Mouse (Mus musculus) lung, embryonic 16.5 days (tissue): ENCODE results near the gene Foxn4. TPM values are rescaled to one million over a fixed set of nuclear protein-coding genes. Genes with fewer than 3 reads are reported as not detected.

Source experiments
- ATAC-seq: fragments of 200-750 bp; cut with Nextera tagmentation; 2 replicates; pipeline ENCODE4 v1.8.0; 2017; ENCODE audit warnings: low read depth, mild to moderate bottlenecking, moderate library complexity
- H3K27ac ChIP-seq: fragments of 300-500 bp; sonication (generic); 2 replicates; pipeline ENCODE4 v1.5.1; 2014; ENCODE audit warnings: mild to moderate bottlenecking, control low read depth, low read length
- H3K27me3 ChIP-seq: fragments of 300-500 bp; sonication (generic); 2 replicates; pipeline ENCODE4 v1.6.1; 2014; ENCODE audit warnings: low read depth, low read length, mixed read lengths; ENCODE audit not compliant: control insufficient read depth, insufficient read depth
- H3K36me3 ChIP-seq: fragments of 300-500 bp; sonication (generic); 2 replicates; pipeline ENCODE4 v1.6.1; 2014; ENCODE audit warnings: low read length; ENCODE audit not compliant: control insufficient read depth, insufficient read depth
- H3K4me1 ChIP-seq: fragments of 300-500 bp; sonication (generic); replicated peaks from 2 replicates; pipeline ENCODE4 v1.6.1; 2014; ENCODE audit warnings: low read length, mixed read lengths; ENCODE audit not compliant: control insufficient read depth, insufficient read depth
- H3K4me2 ChIP-seq: fragments of 300-500 bp; sonication (generic); 2 replicates; pipeline ENCODE4 v1.6.1; 2014; ENCODE audit warnings: low read depth, low read length, control low read depth
- H3K4me3 ChIP-seq: fragments of 300-500 bp; sonication (generic); 2 replicates; pipeline ENCODE4 v1.5.1; 2014; ENCODE audit warnings: mild to moderate bottlenecking, low read length, control low read depth
- H3K9ac ChIP-seq: fragments of 300-500 bp; sonication (generic); 2 replicates; pipeline ENCODE4 v1.6.1; 2014; ENCODE audit warnings: low read length, control low read depth
- H3K9me3 ChIP-seq: fragments of 300-500 bp; sonication (generic); 2 replicates; pipeline ENCODE4 v1.6.1; 2016; ENCODE audit warnings: low read length; ENCODE audit not compliant: control insufficient read depth
- WGBS: fragments of 180-500 bp; shearing (Covaris S2); extraction: QIAGEN DNeasy Blood & Tissue Kit; methylation state at CpG from one replicate; pipeline ENCODE4 v1.1.7; 2014; 5-methylcytosine and 5-hydroxymethylcytosine counted together
- polyA plus RNA-seq: library from polyadenylated mRNA; unstranded; fragments of >200 nt; fragmentation: Nextera tagmentation; extraction: Ambion mirVana; gene quantifications from 2 replicates; pipeline ENCODE4 v1.2.1, GENCODE M21; 2015

Gene Foxn4
- polyA plus RNA-seq, 1 experiment from 2014 or later = 3.6 TPM

DNA sequence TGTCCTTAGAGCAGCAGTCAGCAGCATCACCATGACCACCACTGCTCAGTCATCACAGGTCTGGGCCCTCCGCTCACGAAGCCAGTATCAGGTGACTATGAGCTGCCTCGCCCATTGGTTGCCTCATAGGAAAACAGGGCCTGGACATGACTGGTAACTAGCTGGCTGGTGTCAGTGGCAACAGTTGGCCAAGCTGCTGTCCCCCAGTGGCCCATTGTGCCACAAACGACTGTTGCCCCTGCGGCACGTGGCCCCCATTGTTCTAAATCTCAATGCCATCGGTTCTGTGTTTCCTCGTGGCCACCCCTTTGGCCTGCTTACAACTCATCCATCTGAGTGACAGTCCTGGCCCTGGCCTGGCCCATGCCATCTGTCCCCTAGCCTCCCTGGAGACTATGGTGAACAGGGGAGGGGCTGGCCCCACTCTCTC is 9.6 kb downstream of the Foxn4 start:
- no peaks in the 10 kb centered on the region for H3K36me3 ChIP-seq
- H3K27me3 ChIP-seq = no peaks in the 10 kb centered on the region
- ATAC-seq = no peak
- H3K9me3 ChIP-seq = no peaks in the 10 kb centered on the region
- WGBS = 71% methylated on average over 8 of the region's 8 CpGs
- H3K9ac ChIP-seq = no peak overlapping the region
- H3K4me3 ChIP-seq = no peak overlapping the region
- no peak overlapping the region for H3K4me2 ChIP-seq
- no peak overlapping the region for H3K27ac ChIP-seq
- H3K4me1 ChIP-seq = peaks cover 9% of the 10 kb centered on the region

DNA sequence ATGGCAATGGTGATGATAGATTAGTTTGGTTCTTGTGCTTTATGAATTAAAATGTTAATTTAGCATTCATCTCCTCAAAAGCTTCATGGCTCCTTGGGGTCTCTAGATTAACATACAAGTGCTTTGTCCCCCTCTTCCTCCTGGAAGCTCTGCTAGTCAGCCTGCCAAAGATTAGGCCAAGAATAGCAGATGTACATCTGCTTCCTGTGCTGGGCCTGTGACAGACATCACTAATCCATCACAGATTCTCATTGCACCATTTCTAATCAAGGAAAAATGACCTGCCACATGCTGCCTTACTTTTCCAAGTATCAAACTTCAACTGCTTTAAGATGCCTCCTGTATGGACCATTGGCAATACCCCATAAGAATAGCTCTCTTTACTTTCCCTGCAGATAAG is 12.1 kb downstream of the Foxn4 start:
- no peak for ATAC-seq
- H3K9me3 ChIP-seq = no peaks in the 10 kb centered on the region
- no peaks in the 10 kb centered on the region for H3K36me3 ChIP-seq
- no peak overlapping the region for H3K9ac ChIP-seq
- H3K4me1 ChIP-seq = no peaks in the 10 kb centered on the region
- H3K27me3 ChIP-seq = no peaks in the 10 kb centered on the region
- no peak overlapping the region for H3K27ac ChIP-seq
- no peak overlapping the region for H3K4me2 ChIP-seq
- H3K4me3 ChIP-seq = no peak overlapping the region

DNA sequence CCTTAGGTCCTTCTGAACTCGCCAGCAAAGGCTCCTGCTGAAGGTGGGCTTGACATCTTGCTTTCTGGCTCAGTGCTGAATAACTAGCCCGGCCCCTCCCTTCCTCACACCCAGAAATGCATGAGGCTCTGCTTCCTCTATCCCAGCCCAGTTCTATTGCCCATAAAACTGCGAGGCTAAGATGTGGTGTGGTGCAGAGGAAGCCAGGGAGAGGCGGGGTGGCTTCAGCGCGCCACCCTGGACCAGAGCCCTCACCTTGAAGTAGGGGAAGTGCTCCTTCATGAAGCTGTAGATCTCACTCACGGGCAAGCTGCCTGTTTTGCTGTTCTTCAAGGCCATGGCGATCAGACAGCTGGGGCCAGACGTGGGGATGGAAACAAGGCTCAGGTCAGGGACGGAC is 14.1 kb downstream of the Foxn4 start:
- Histone ChIP-seq H3K4me3 (no peak overlapping the region), H3K4me2 (no peak overlapping the region), H3K27me3 (no peaks in the 10 kb centered on the region), H3K9ac (no peak overlapping the region), H3K9me3 (no peaks in the 10 kb centered on the region), H3K27ac (no peak overlapping the region), H3K4me1 (no peaks in the 10 kb centered on the region), H3K36me3 (no peaks in the 10 kb centered on the region)
- WGBS = 54% methylated on average over 10 of the region's 10 CpGs
- ATAC-seq = no peak

DNA sequence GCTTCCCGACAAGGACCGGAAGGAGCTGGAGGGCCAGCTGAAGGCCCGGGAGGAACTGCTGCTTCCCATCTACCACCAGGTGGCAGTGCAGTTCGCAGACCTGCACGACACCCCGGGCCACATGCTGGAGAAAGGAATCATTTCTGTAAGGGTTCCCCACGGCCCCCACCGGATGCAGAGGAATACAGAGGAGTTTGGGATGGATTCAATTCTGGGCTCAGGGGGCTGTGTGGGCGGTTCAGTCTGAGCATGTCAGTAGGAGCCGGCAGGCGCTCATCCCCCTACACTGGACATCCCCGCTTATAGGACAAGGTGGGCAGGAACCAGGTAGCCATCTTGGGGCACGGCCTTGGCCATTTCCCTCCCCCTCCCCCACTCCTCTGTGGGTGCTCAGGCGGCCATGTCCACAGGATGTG is 25.4 kb downstream of the Foxn4 start:
- Histone ChIP-seq H3K27ac (no peak overlapping the region), H3K4me3 (no peak overlapping the region), H3K9ac (no peak overlapping the region), H3K4me2 (peak overlapping the region; percentile 35; the same call in 1 of the 2 replicates), H3K27me3 (no peaks in the 10 kb centered on the region), H3K4me1 (no peaks in the 10 kb centered on the region), H3K36me3 (no peaks in the 10 kb centered on the region), H3K9me3 (no peaks in the 10 kb centered on the region)
- 12% methylated on average over 14 of the region's 14 CpGs for WGBS
- ATAC-seq = peak; percentile 78

DNA sequence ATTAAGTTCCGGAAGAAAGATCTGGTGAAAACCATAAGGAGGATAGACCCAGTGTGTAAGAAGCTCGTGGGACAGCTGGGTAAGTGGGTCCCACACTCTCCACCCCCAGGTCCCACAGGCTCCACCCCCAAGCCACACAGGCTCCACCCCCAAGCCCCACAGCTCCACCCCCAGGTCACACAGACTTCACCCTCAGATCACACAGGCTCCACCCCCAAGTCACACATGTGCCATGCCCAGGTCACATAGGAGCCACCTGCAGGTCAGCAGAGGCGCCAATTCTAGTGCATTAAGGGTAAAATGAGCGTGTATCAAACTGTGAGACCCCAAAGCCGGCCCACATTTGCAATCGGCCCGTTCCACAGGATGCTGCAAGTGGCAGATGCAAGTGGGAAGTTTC is 27.1 kb downstream of the Foxn4 start:
- Histone ChIP-seq H3K9ac (no peak overlapping the region), H3K36me3 (no peaks in the 10 kb centered on the region), H3K27ac (no peak overlapping the region), H3K4me2 (no peak overlapping the region), H3K9me3 (no peaks in the 10 kb centered on the region), H3K27me3 (no peaks in the 10 kb centered on the region), H3K4me3 (no peak overlapping the region), H3K4me1 (no peaks in the 10 kb centered on the region)
- WGBS = 73% methylated on average over 7 of the region's 7 CpGs
- no peak for ATAC-seq

DNA sequence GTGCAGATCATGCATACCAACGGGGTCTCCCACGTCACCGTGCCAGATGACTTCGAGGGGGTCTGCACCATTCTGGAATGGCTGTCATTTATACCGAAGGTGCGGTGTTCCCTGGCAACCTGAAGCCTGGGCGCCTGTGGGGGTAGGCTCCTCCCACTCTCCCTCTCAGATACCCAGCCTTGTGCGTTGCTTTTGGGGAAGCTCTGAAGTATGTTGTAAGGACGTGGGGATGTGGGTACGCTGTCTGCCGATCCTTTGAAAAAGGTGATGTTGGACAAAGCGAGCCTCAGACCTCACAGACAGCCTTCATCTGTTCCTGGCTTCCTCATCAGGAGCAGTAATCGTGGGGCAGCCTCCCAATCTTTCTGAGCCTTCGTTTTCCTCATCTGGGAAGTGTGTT is 33.9 kb downstream of the Foxn4 start:
- Histone ChIP-seq H3K4me3 (no peak overlapping the region), H3K4me1 (peaks cover 3% of the 10 kb centered on the region; the same call in 1 of the 2 replicates), H3K36me3 (no peaks in the 10 kb centered on the region), H3K9me3 (no peaks in the 10 kb centered on the region), H3K4me2 (no peak overlapping the region), H3K27ac (no peak overlapping the region), H3K9ac (no peak overlapping the region), H3K27me3 (no peaks in the 10 kb centered on the region)
- 36% methylated on average over 14 of the region's 14 CpGs for WGBS
- ATAC-seq = no peak

DNA sequence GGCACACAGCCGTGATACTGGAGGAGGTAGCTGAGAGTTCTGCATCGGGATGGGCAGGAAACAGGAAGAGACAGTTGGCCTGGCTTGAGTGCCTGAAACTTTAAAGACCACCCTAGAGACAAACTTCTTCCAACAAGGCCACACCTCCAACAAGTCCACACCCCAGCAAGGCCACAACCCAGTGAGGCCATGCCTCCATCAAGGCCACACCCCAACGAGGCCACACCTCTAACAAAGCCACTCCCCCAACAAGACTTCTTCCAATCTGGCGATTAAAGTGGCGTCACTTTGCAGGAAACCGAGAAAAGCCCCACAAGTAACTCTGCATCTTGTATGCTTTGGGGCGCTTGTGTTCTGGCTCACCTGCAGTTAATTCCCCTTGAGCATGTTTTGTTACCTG is 34.7 kb downstream of the Foxn4 start:
- Histone ChIP-seq H3K36me3 (no peaks in the 10 kb centered on the region), H3K9ac (no peak overlapping the region), H3K9me3 (no peaks in the 10 kb centered on the region), H3K4me2 (no peak overlapping the region), H3K27me3 (no peaks in the 10 kb centered on the region), H3K27ac (no peak overlapping the region), H3K4me3 (no peak overlapping the region), H3K4me1 (peaks cover 3% of the 10 kb centered on the region; the same call in 1 of the 2 replicates)
- WGBS = 15% methylated on average over 7 of the region's 7 CpGs
- no peak for ATAC-seq

DNA sequence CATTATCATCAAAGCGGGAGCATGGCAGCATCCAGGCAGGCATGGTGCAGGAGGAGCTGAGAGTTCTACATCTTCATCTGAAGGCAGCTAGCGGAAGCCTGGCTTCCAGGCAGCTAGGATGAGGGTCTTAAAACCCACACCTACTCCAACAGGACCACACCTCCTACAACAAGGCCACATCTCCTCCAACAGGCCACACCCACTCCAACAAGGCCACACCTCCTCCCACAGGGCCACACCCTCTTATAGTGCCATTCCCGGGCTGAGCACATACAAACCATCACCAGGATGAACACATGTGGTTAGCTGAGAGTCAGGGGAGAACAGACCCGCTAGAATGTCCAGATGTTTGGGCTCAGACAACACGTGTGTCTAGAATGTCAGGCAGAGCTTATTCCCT is 44.7 kb downstream of the Foxn4 start:
- Histone ChIP-seq H3K4me1 (no peaks in the 10 kb centered on the region), H3K4me3 (no peak overlapping the region), H3K9me3 (peaks cover 4% of the 10 kb centered on the region), H3K9ac (no peak overlapping the region), H3K4me2 (no peak overlapping the region), H3K36me3 (0 out of 2 replicates have a peak, but pooled peaks cover 2% of the 10 kb centered on the region), H3K27me3 (no peaks in the 10 kb centered on the region), H3K27ac (no peak overlapping the region)
- WGBS = 62% methylated on average over 5 of the region's 5 CpGs
- 0 out of 2 replicates have a peak, but pooled peaks have one; percentile 34 for ATAC-seq

DNA sequence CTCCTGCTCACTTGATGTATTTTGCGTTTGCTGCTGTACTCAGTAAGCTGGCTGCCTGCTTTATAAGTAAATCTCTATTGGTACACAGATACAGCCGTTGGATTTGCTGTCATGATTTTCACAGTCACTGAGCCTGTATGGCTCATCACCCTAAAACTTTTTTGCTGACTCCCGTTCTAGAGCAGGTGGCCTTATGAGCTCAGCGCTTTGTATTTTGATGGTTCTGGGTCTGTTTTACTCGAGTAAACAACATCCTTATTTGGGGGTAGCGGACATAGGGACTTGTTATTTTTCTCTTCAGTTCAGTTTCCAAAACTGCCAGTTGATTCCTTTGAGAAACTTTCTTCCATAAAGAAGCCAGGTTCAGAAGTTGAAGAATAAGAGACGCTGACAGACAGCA is 47.6 kb downstream of the Foxn4 start:
- Histone ChIP-seq H3K4me1 (no peaks in the 10 kb centered on the region), H3K4me3 (no peak overlapping the region), H3K36me3 (0 out of 2 replicates have a peak, but pooled peaks cover 2% of the 10 kb centered on the region), H3K27ac (no peak overlapping the region), H3K4me2 (no peak overlapping the region), H3K9me3 (peaks cover 4% of the 10 kb centered on the region), H3K27me3 (no peaks in the 10 kb centered on the region), H3K9ac (no peak overlapping the region)
- WGBS = 86% methylated on average over 7 of the region's 7 CpGs
- ATAC-seq = no peak

DNA sequence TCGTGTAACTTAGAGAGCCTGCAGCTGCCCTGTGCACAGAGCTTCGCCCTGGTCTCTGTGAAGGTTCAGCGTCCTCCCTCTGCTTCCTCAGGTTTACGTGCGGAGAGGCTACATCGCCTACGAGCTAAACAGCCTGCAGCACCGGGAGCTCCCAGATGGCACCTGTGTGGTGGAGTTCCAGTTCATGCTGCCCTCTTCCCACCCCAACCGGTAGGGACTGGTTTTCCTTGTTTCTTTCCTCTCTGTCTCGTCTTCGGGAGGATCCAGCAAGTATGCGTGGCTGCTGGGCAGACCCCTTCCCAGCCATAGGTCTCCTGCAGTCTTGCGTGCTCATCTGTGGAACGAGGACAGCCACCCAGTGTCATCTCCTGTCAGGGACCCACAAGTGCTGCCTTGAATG is 54.8 kb downstream of the Foxn4 start:
- WGBS = 78% methylated on average over 14 of the region's 14 CpGs
- no peak overlapping the region for H3K4me3 ChIP-seq
- H3K27ac ChIP-seq = no peak overlapping the region
- no peaks in the 10 kb centered on the region for H3K9me3 ChIP-seq
- no peaks in the 10 kb centered on the region for H3K36me3 ChIP-seq
- no peaks in the 10 kb centered on the region for H3K27me3 ChIP-seq
- no peak overlapping the region for H3K4me2 ChIP-seq
- ATAC-seq = no peak
- no peaks in the 10 kb centered on the region for H3K4me1 ChIP-seq
- no peak overlapping the region for H3K9ac ChIP-seq
